Mouse (Mus musculus) c-Kit-positive CD71-positive TER-119-negative erythroid progenitor cells, embryonic 14.5 days (primary cell): ENCODE measurements around the gene Gabarapl2.
"Not testable (repeated sequence)": the region's sequence is repeated elsewhere in the genome, so short reads cannot be mapped to it uniquely, and the experiment has no call there.

Experiments
- DNase-seq: peaks from one replicate; pipeline ENCODE4 v3.0.0-alpha.2; 2013; ENCODE audit warnings: low read depth

The Gabarapl2 gene

GRCm38 (mm10) chr8:111937184-111937583, 3.3 kb upstream of the Gabarapl2 start:
- DNase-seq = no peak

GRCm38 (mm10) chr8:111938076-111938985, 2.2 kb upstream of the Gabarapl2 start:
- DNase-seq = not testable (repeated sequence)

- DNase-seq = peak; percentile 48
These were observed 874 bp upstream of the Gabarapl2 start for GRCm38 (mm10) chr8:111939516-111940142.

- peak; percentile 57 for DNase-seq
These were observed 575 bp downstream of the Gabarapl2 start for GRCm38 (mm10) chr8:111941101-111941454.

GRCm38 (mm10) chr8:111943544-111943943, 3.0 kb downstream of the Gabarapl2 start:
- no peak for DNase-seq

- DNase-seq = no peak
These were observed 6.6 kb downstream of the Gabarapl2 start for GRCm38 (mm10) chr8:111947144-111947543.

GRCm38 (mm10) chr8:111947954-111948353, 7.5 kb downstream of the Gabarapl2 start:
- no peak for DNase-seq

- no peak for DNase-seq
These were observed 10.3 kb downstream of the Gabarapl2 start for GRCm38 (mm10) chr8:111950846-111951245.

- DNase-seq = no peak
These were observed 10.8 kb downstream of the Gabarapl2 start for GRCm38 (mm10) chr8:111951317-111951716.

- no peak for DNase-seq
These were observed 11.4 kb downstream of the Gabarapl2 start for GRCm38 (mm10) chr8:111951936-111952335.

- no peak for DNase-seq
These were observed 14.5 kb downstream of the Gabarapl2 start for GRCm38 (mm10) chr8:111954844-111955594.

GRCm38 (mm10) chr8:111955879-111956278, 15.4 kb downstream of the Gabarapl2 start:
- DNase-seq = no peak

GRCm38 (mm10) chr8:111957231-111957630, 16.7 kb downstream of the Gabarapl2 start:
- DNase-seq = no peak

GRCm38 (mm10) chr8:111960591-111961321, 20.3 kb downstream of the Gabarapl2 start:
- no peak for DNase-seq

- DNase-seq = no peak
These were observed 20.8 kb downstream of the Gabarapl2 start for GRCm38 (mm10) chr8:111961330-111961729.

GRCm38 (mm10) chr8:111962589-111962988, 22.1 kb downstream of the Gabarapl2 start:
- DNase-seq = no peak

- no peak for DNase-seq
These were observed 22.6 kb downstream of the Gabarapl2 start for GRCm38 (mm10) chr8:111963091-111963490.

GRCm38 (mm10) chr8:111963546-111963945, 23.0 kb downstream of the Gabarapl2 start:
- no peak for DNase-seq

- no peak for DNase-seq
These were observed 23.8 kb downstream of the Gabarapl2 start for GRCm38 (mm10) chr8:111964351-111964750.

GRCm38 (mm10) chr8:111964849-111965561, 24.5 kb downstream of the Gabarapl2 start:
- no peak for DNase-seq

- no peak for DNase-seq
These were observed 26.9 kb downstream of the Gabarapl2 start for GRCm38 (mm10) chr8:111967246-111967870.
